Mouse (Mus musculus): ENCODE measurements around the gene Rabl3. TPM values are rescaled to one million over a fixed set of nuclear protein-coding genes. Genes with fewer than 3 reads are reported as not detected.

The Rabl3 gene
- 30.2 and 31.0 TPM in 2 replicates for polyA plus RNA-seq (2015; fragmentation: Nextera tagmentation; extraction: Ambion mirVana)

GRCm38 (mm10) chr16:37539611-37540580, at the start of gene Rabl3, which contains the start of gene Gtf2e1:
TSS of gene Rabl3 (plus strand) at chr16:37539885.
TSS of gene Gtf2e1 (minus strand) at chr16:37539789.
- 0 out of 2 replicates have a peak, but pooled peaks cover 2% of the 10 kb centered on the region for H3K36me3 ChIP-seq (ENCODE audit: control insufficient read depth, insufficient read depth, low read length)
- H3K27me3 ChIP-seq (replicated peaks; ENCODE audit: control insufficient read depth, insufficient read depth, low read length), result no peaks in the 10 kb centered on the region
- peak within 1 kb of the TSS; percentile 89 for H3K4me3 ChIP-seq (ENCODE audit: low read length)
- peaks cover 11% of the 10 kb centered on the region; the same call in 1 of the 2 replicates for H3K4me1 ChIP-seq (ENCODE audit: control insufficient read depth, insufficient read depth, low read length)
- peak; percentile 100 for ATAC-seq
- peak within 1 kb of the TSS; percentile 83 for H3K27ac ChIP-seq (ENCODE audit: low read length)
- H3K9me3 ChIP-seq (ENCODE audit: control insufficient read depth, low read length), result no peaks in the 10 kb centered on the region
- H3K4me2 ChIP-seq (ENCODE audit: low read depth, low read length), result peak within 1 kb of the TSS; percentile 65
- 2% methylated on average over 41 of the region's 41 CpGs for WGBS
- H3K9ac ChIP-seq (ENCODE audit: low read depth, low read length), result peak within 1 kb of the TSS; percentile 93

- Histone ChIP-seq H3K4me2 (ENCODE audit: low read depth, low read length) (no peak overlapping the region), H3K4me3 (ENCODE audit: low read length) (no peak overlapping the region), H3K9ac (ENCODE audit: low read depth, low read length) (no peak overlapping the region), H3K27me3 (replicated peaks; ENCODE audit: control insufficient read depth, insufficient read depth, low read length) (no peaks in the 10 kb centered on the region), H3K9me3 (ENCODE audit: control insufficient read depth, low read length) (no peaks in the 10 kb centered on the region), H3K4me1 (ENCODE audit: control insufficient read depth, insufficient read depth, low read length) (no peaks in the 10 kb centered on the region), H3K27ac (ENCODE audit: low read length) (no peak overlapping the region), H3K36me3 (ENCODE audit: control insufficient read depth, insufficient read depth, low read length) (no peaks in the 10 kb centered on the region)
- ATAC-seq, result no peak
- 78% methylated on average over 6 of the region's 6 CpGs for WGBS
These were observed 44.7 kb upstream of the Rabl3 start for GRCm38 (mm10) chr16:37495017-37495416.

- Histone ChIP-seq H3K36me3 (ENCODE audit: control insufficient read depth, insufficient read depth, low read length) (no peaks in the 10 kb centered on the region), H3K4me2 (ENCODE audit: low read depth, low read length) (no peak overlapping the region), H3K27ac (ENCODE audit: low read length) (no peak overlapping the region), H3K27me3 (replicated peaks; ENCODE audit: control insufficient read depth, insufficient read depth, low read length) (no peaks in the 10 kb centered on the region), H3K9ac (ENCODE audit: low read depth, low read length) (no peak overlapping the region), H3K9me3 (ENCODE audit: control insufficient read depth, low read length) (no peaks in the 10 kb centered on the region), H3K4me1 (ENCODE audit: control insufficient read depth, insufficient read depth, low read length) (no peaks in the 10 kb centered on the region), H3K4me3 (ENCODE audit: low read length) (no peak overlapping the region)
- WGBS, result 79% methylated on average over 9 of the region's 9 CpGs
- ATAC-seq, result no peak
These were observed 41.1 kb upstream of the Rabl3 start for GRCm38 (mm10) chr16:37498581-37498980.

GRCm38 (mm10) chr16:37504517-37504916, 35.2 kb upstream of the Rabl3 start:
- no peak overlapping the region for H3K9ac ChIP-seq (ENCODE audit: low read depth, low read length)
- H3K27ac ChIP-seq (ENCODE audit: low read length), result no peak overlapping the region
- WGBS, result 36% methylated on average over 1 of the region's 1 CpGs
- no peaks in the 10 kb centered on the region for H3K27me3 ChIP-seq (replicated peaks; ENCODE audit: control insufficient read depth, insufficient read depth, low read length)
- no peaks in the 10 kb centered on the region for H3K4me1 ChIP-seq (ENCODE audit: control insufficient read depth, insufficient read depth, low read length)
- no peaks in the 10 kb centered on the region for H3K36me3 ChIP-seq (ENCODE audit: control insufficient read depth, insufficient read depth, low read length)
- no peak overlapping the region for H3K4me2 ChIP-seq (ENCODE audit: low read depth, low read length)
- H3K4me3 ChIP-seq (ENCODE audit: low read length), result no peak overlapping the region
- no peaks in the 10 kb centered on the region for H3K9me3 ChIP-seq (ENCODE audit: control insufficient read depth, low read length)
- no peak for ATAC-seq

GRCm38 (mm10) chr16:37506751-37507150, 32.9 kb upstream of the Rabl3 start:
- Histone ChIP-seq H3K9me3 (ENCODE audit: control insufficient read depth, low read length) (no peaks in the 10 kb centered on the region), H3K4me2 (ENCODE audit: low read depth, low read length) (no peak overlapping the region), H3K4me1 (ENCODE audit: control insufficient read depth, insufficient read depth, low read length) (no peaks in the 10 kb centered on the region), H3K36me3 (ENCODE audit: control insufficient read depth, insufficient read depth, low read length) (peaks cover 8% of the 10 kb centered on the region; the same call in 1 of the 2 replicates), H3K27ac (ENCODE audit: low read length) (no peak overlapping the region), H3K27me3 (replicated peaks; ENCODE audit: control insufficient read depth, insufficient read depth, low read length) (no peaks in the 10 kb centered on the region), H3K4me3 (ENCODE audit: low read length) (no peak overlapping the region), H3K9ac (ENCODE audit: low read depth, low read length) (no peak overlapping the region)
- ATAC-seq, result no peak
- 75% methylated on average over 9 of the region's 9 CpGs for WGBS

- no peak overlapping the region for H3K9ac ChIP-seq (ENCODE audit: low read depth, low read length)
- WGBS, result 90% methylated on average over 15 of the region's 15 CpGs
- H3K4me2 ChIP-seq (ENCODE audit: low read depth, low read length), result no peak overlapping the region
- no peaks in the 10 kb centered on the region for H3K9me3 ChIP-seq (ENCODE audit: control insufficient read depth, low read length)
- H3K27ac ChIP-seq (ENCODE audit: low read length), result no peak overlapping the region
- H3K4me1 ChIP-seq (ENCODE audit: control insufficient read depth, insufficient read depth, low read length), result no peaks in the 10 kb centered on the region
- no peak overlapping the region for H3K4me3 ChIP-seq (ENCODE audit: low read length)
- H3K36me3 ChIP-seq (ENCODE audit: control insufficient read depth, insufficient read depth, low read length), result peaks cover 8% of the 10 kb centered on the region; the same call in 1 of the 2 replicates
- no peaks in the 10 kb centered on the region for H3K27me3 ChIP-seq (replicated peaks; ENCODE audit: control insufficient read depth, insufficient read depth, low read length)
- no peak for ATAC-seq
These were observed 28.2 kb upstream of the Rabl3 start for GRCm38 (mm10) chr16:37511489-37511888.

GRCm38 (mm10) chr16:37514644-37515043, 25.0 kb upstream of the Rabl3 start:
- no peak overlapping the region for H3K9ac ChIP-seq (ENCODE audit: low read depth, low read length)
- no peaks in the 10 kb centered on the region for H3K27me3 ChIP-seq (replicated peaks; ENCODE audit: control insufficient read depth, insufficient read depth, low read length)
- no peak overlapping the region for H3K27ac ChIP-seq (ENCODE audit: low read length)
- 84% methylated on average over 8 of the region's 8 CpGs for WGBS
- no peak overlapping the region for H3K4me3 ChIP-seq (ENCODE audit: low read length)
- no peaks in the 10 kb centered on the region for H3K9me3 ChIP-seq (ENCODE audit: control insufficient read depth, low read length)
- no peak overlapping the region for H3K4me2 ChIP-seq (ENCODE audit: low read depth, low read length)
- peaks cover 8% of the 10 kb centered on the region; the same call in 1 of the 2 replicates for H3K36me3 ChIP-seq (ENCODE audit: control insufficient read depth, insufficient read depth, low read length)
- H3K4me1 ChIP-seq (ENCODE audit: control insufficient read depth, insufficient read depth, low read length), result no peaks in the 10 kb centered on the region
- no peak for ATAC-seq

- WGBS, result 82% methylated on average over 6 of the region's 6 CpGs
- H3K9me3 ChIP-seq (ENCODE audit: control insufficient read depth, low read length), result no peaks in the 10 kb centered on the region
- peaks cover 8% of the 10 kb centered on the region for H3K36me3 ChIP-seq (ENCODE audit: control insufficient read depth, insufficient read depth, low read length)
- no peak overlapping the region for H3K4me3 ChIP-seq (ENCODE audit: low read length)
- H3K4me1 ChIP-seq (ENCODE audit: control insufficient read depth, insufficient read depth, low read length), result no peaks in the 10 kb centered on the region
- no peak overlapping the region for H3K4me2 ChIP-seq (ENCODE audit: low read depth, low read length)
- no peaks in the 10 kb centered on the region for H3K27me3 ChIP-seq (replicated peaks; ENCODE audit: control insufficient read depth, insufficient read depth, low read length)
- no peak overlapping the region for H3K27ac ChIP-seq (ENCODE audit: low read length)
- H3K9ac ChIP-seq (ENCODE audit: low read depth, low read length), result no peak overlapping the region
- no peak for ATAC-seq
These were observed 23.2 kb upstream of the Rabl3 start for GRCm38 (mm10) chr16:37516376-37516993.

GRCm38 (mm10) chr16:37517596-37518211, 22.0 kb upstream of the Rabl3 start:
- WGBS, result 93% methylated on average over 4 of the region's 4 CpGs
- Histone ChIP-seq H3K36me3 (ENCODE audit: control insufficient read depth, insufficient read depth, low read length) (peaks cover 8% of the 10 kb centered on the region), H3K27ac (ENCODE audit: low read length) (no peak overlapping the region), H3K4me3 (ENCODE audit: low read length) (no peak overlapping the region), H3K9ac (ENCODE audit: low read depth, low read length) (no peak overlapping the region), H3K9me3 (ENCODE audit: control insufficient read depth, low read length) (no peaks in the 10 kb centered on the region), H3K4me2 (ENCODE audit: low read depth, low read length) (no peak overlapping the region), H3K27me3 (replicated peaks; ENCODE audit: control insufficient read depth, insufficient read depth, low read length) (no peaks in the 10 kb centered on the region), H3K4me1 (ENCODE audit: control insufficient read depth, insufficient read depth, low read length) (no peaks in the 10 kb centered on the region)
- ATAC-seq, result no peak

Measured in intestine, embryonic 16.5 days (tissue).